Mouse (Mus musculus): ENCODE results near the gene Gata2. TPM values are rescaled to one million over a fixed set of nuclear protein-coding genes. Genes with fewer than 3 reads are reported as not detected.

Gata2 gene
- total RNA-seq, 2 experiments from 2014 or later: 2.6 to 3.1 TPM

- no peak for DNase-seq
- intact Hi-C loops (cut with DNase I): no loop called here
Observed at GRCm38 (mm10) chr6:88251798-88252478, 58.2 kb downstream of the Gata2 start.

GRCm38 (mm10) chr6:88254082-88254481 lies 60.4 kb downstream of the Gata2 start:
- intact Hi-C loops (cut with DNase I): no loop called here
- no peak for DNase-seq

- intact Hi-C loops (cut with DNase I): no loop called here
- no peak for DNase-seq
Observed at GRCm38 (mm10) chr6:88255435-88255834, 61.7 kb downstream of the Gata2 start.

Other genes with a start within 250 kb of the Gata2 start
- gene H1fx, start 212.3 kb upstream of the Gata2 start, total RNA-seq (2021): 10 to 100 TPM; 81.6 to 87.7 TPM
- gene Rab7, start 148.6 kb upstream of the Gata2 start, total RNA-seq (2021): 100 to 1,000 TPM; 278 to 279 TPM
- 100 to 1,000 TPM; 186 to 197 TPM for gene Rpn1, start 109.4 kb upstream of the Gata2 start, total RNA-seq (2021)
- not detected for gene Dnajb8, start 28.4 kb downstream of the Gata2 start, total RNA-seq (2021)

All from left cerebral cortex, postnatal 4 days (tissue).